Mouse (Mus musculus): Measurements from ENCODE around the gene Nfatc2ip.

GRCm38 (mm10) chr7:126397221-126397620, 684 bp upstream of the Nfatc2ip start:
- TF ChIP-seq CTCF (IDR thresholded peaks at IDR 0.05; ENCODE audit: extremely low read depth, insufficient read depth, low read length) (no peak), POLR2A (IDR thresholded peaks at IDR 0.05; ENCODE audit: extremely low read depth, insufficient read depth, low read length) (no peak)

Measured in cortical plate, adult 2 months (tissue).